Comparison of ENCODE assay signal across 11 mouse cellular contexts in the genomic region with DNA sequence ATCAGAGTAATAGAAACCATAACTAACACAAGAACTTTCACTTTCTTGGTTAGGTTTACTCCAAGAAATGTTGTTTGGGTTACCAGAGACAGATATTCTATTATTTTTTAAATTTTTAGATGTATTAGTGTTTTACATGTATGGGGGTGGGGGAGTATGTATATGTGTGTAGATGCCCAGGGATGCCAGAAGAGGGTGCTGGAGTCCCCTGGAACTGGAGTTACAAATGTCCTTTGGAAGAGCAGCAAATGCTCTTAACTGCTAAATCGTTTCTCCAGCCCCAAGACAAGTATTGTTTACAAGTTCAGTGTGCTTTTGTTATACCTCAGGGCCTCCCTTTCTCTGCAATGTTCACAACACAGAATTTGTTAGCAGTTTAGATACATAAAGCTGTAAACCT. TPM values are rescaled to one million over a fixed set of nuclear protein-coding genes. Genes with fewer than 3 reads are reported as not detected.
DNase-seq lines count a peak whose midpoint lies in the region; ATAC-seq and TF ChIP-seq lines count a peak whose summit lies in the region.
"Had no signal": no experiment of that assay in that cellular context is flagged by ENCODE, and none has a peak within 500 bp of the region (broad histone marks: within the 10 kb centered on the region; RNA-seq: fewer than 3 reads in every experiment).

No protein-coding gene starts in this region.

- no peaks in the 10 kb centered on the region for H3K36me3 ChIP-seq in kidney, adult 2 months (ENCODE audit: control insufficient read depth, insufficient read depth, low read length)
- H3K36me3 ChIP-seq in hindbrain, embryonic 12.5 days, result no peaks in the 10 kb centered on the region
- H3K36me3 ChIP-seq: forebrain, embryonic 10.5 days; liver, embryonic 15.5 days had no signal

- H3K4me1 ChIP-seq in kidney, adult 2 months (ENCODE audit: control insufficient read depth, insufficient read depth, low read length), result no peaks in the 10 kb centered on the region; the same call in 1 of the 2 replicates
- H3K4me1 ChIP-seq in hindbrain, embryonic 12.5 days, result no peaks in the 10 kb centered on the region

- no peak for TF ChIP-seq POLR2A in kidney, adult 2 months (IDR thresholded peaks at IDR 0.05; ENCODE audit: low read depth, low read length)

- ATAC-seq in common myeloid progenitor, adult 5-6 weeks (replicated peaks; ENCODE audit: low read depth, poor library complexity, severe bottlenecking), result 0 out of 2 replicates have a peak, but pooled peaks have one; percentile 36
- no peak for ATAC-seq in hindbrain, embryonic 12.5 days (ENCODE audit: low FRiP score)
- ATAC-seq in erythroblast, adult 5-6 weeks (replicated peaks; ENCODE audit: low FRiP score, poor library complexity, severe bottlenecking), result no peak

- no peaks in the 10 kb centered on the region; the same call in 1 of the 2 replicates for H3K27me3 ChIP-seq in kidney, adult 2 months (replicated peaks; ENCODE audit: control insufficient read depth, insufficient read depth, low read length)
- peaks cover 14% of the 10 kb centered on the region; the same call in 1 of the 2 replicates for H3K27me3 ChIP-seq in hindbrain, embryonic 12.5 days

- H3K27ac ChIP-seq in kidney, adult 2 months (ENCODE audit: insufficient read depth, low read depth, low read length), result no peak overlapping the region
- no peak overlapping the region for H3K27ac ChIP-seq in hindbrain, embryonic 12.5 days
- H3K27ac ChIP-seq: forebrain, embryonic 10.5 days; liver, embryonic 15.5 days had no signal

- no peak overlapping the region for H3K4me2 ChIP-seq in hindbrain, embryonic 12.5 days (replicated peaks)
- H3K4me2 ChIP-seq: liver, embryonic 15.5 days had no signal

- DNase-seq in kidney, adult 2 months, result peak; percentile 24
- no peak for DNase-seq in kidney, adult 11 months
- DNase-seq in urinary bladder, postnatal 14 days (ENCODE audit: low spot score), result peak; percentile 7
- DNase-seq in urinary bladder, adult 18-20 months (ENCODE audit: low spot score in 2 of 2), result no peak
- no peak for DNase-seq in frontal cortex, postnatal 36 days (ENCODE audit: low spot score in 2 of 2)

- no peaks in the 10 kb centered on the region for H3K9me3 ChIP-seq in hindbrain, embryonic 12.5 days (replicated peaks)
- H3K9me3 ChIP-seq: forebrain, embryonic 10.5 days; liver, embryonic 15.5 days had no signal

- peak; percentile 70 for TF ChIP-seq CTCF in kidney, adult 2 months (conservative IDR thresholded peaks at IDR 0.05; ENCODE audit: insufficient read depth, insufficient read length, low read depth, low read length)

- 3% methylated on average over 1 of the region's 1 CpGs for WGBS in kidney, adult 2 months
- 35% methylated on average over 1 of the region's 1 CpGs for WGBS in hindbrain, embryonic 12.5 days

- H3K9ac ChIP-seq in hindbrain, embryonic 12.5 days, result no peak overlapping the region
- H3K9ac ChIP-seq: liver, embryonic 15.5 days had no signal

- no peak overlapping the region for H3K4me3 ChIP-seq in kidney, adult 2 months (ENCODE audit: insufficient read depth, low read depth, low read length)
- H3K4me3 ChIP-seq in hindbrain, embryonic 12.5 days, result no peak overlapping the region
- H3K4me3 ChIP-seq: forebrain, embryonic 10.5 days; liver, embryonic 15.5 days had no signal

RNA-seq across cellular contexts. Expression of a gene that starts 4.8 kb away (rescaled TPM):
- 8.4 and 14.3 TPM in 2 replicates for polyA plus RNA-seq in kidney, adult 2 months (2012; rRNA removed)
- total RNA-seq in common myeloid progenitor, adult 5-6 weeks (2017), result 388 and 411 TPM in 2 replicates
- polyA plus RNA-seq in hindbrain, embryonic 12.5 days (2016; fragmentation: Nextera tagmentation; extraction: Ambion mirVana), result 97.4 and 103 TPM in 2 replicates
- total RNA-seq in erythroblast, adult 5-6 weeks (2015; ENCODE audit: low replicate concordance), result 35.0 and 47.6 TPM in 2 replicates
- total RNA-seq in erythroblast, adult 5-6 weeks (2017; ENCODE audit: low replicate concordance), result 77.1 and 83.3 TPM in 2 replicates

RNA-seq across cellular contexts. Expression of a gene that starts 38.5 kb away (rescaled TPM):
- polyA plus RNA-seq in kidney, adult 2 months (2012; rRNA removed), result 27.0 and 33.8 TPM in 2 replicates
- total RNA-seq in common myeloid progenitor, adult 5-6 weeks (2017), result 20.0 and 27.5 TPM in 2 replicates
- 11.0 and 14.1 TPM in 2 replicates for polyA plus RNA-seq in hindbrain, embryonic 12.5 days (2016; fragmentation: Nextera tagmentation; extraction: Ambion mirVana)
- 9.0 and 11.3 TPM in 2 replicates for total RNA-seq in erythroblast, adult 5-6 weeks (2015; ENCODE audit: low replicate concordance)
- total RNA-seq in erythroblast, adult 5-6 weeks (2017; ENCODE audit: low replicate concordance), result 5.2 and 14.2 TPM in 2 replicates

RNA-seq across cellular contexts. Expression of a gene that starts 57.3 kb away (rescaled TPM):
- 30.5 and 37.8 TPM in 2 replicates for polyA plus RNA-seq in kidney, adult 2 months (2012; rRNA removed)
- total RNA-seq in common myeloid progenitor, adult 5-6 weeks (2017), result 9.8 and 10.6 TPM in 2 replicates
- polyA plus RNA-seq in hindbrain, embryonic 12.5 days (2016; fragmentation: Nextera tagmentation; extraction: Ambion mirVana), result 5.6 and 6.4 TPM in 2 replicates
- total RNA-seq in erythroblast, adult 5-6 weeks (2015; ENCODE audit: low replicate concordance), result not detected in 2 replicates
- total RNA-seq in erythroblast, adult 5-6 weeks (2017; ENCODE audit: low replicate concordance), result 0.56 and 1.3 TPM in 2 replicates
- total RNA-seq: neutrophil, adult 5-6 weeks had no signal

Comparison
In these comparisons a context has a peak if more than half of its experiments do, and no peak if none do; other contexts are left out.
1. DNase-seq: peak in kidney, adult 2 months (single experiment) and urinary bladder, postnatal 14 days (single experiment); none in kidney, adult 11 months (single experiment), urinary bladder, adult 18-20 months (0 of 2) and frontal cortex, postnatal 36 days (0 of 2).